Mouse (Mus musculus) kidney, postnatal 4 days (tissue): ENCODE results near the gene Olfr631.
"Not testable (repeated sequence)": the region's sequence is repeated elsewhere in the genome, so short reads cannot be mapped to it uniquely, and the experiment has no call there.

ENCODE experiments used
- DNase-seq, 2 experiments: peaks; one replicate each; pipeline ENCODE4 v3.0.0; 2021; ENCODE audit warnings: mixed read lengths in 2 of 2

The Olfr631 gene

DNA sequence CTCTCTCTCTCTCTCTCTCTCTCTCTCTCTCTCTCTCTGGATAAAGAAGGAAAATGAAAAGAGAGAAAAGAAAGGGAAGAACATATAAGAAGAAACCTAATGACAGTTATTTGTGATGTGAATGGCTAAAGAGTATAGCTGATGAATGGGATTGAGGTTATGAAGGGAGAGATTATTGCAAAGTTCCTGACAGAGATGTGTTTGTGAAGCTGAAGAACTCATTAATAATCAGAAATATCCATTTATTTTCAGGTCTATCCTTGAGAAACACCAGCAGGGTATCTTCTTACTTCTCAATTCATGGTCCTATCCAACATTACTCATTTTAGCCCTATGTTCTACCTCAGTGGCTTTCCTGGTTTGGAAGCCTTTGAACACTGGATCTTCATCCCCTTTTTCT lies at the start of gene Olfr631:
Gene Olfr631 (plus strand): TSS at position 301 of the 400 bp plus-strand sequence.
- DNase-seq = no peak

DNA sequence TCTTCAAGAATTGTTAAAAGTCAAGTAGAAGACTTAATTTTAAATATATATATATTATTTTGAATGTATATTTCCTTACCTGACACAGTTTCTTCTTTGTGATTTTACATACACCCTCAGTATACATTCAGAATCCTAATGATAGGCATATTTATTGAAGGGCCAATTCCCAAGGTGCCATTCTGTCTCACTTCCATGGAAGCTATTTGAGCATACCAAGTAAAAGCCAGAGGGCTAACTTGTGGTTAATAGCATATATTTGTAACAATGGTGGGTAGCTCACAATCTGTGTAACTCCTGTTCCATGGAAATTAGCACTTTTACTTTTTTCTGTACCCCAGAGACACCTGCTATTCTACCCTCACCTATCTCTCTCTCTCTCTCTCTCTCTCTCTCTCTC lies 42.5 kb upstream of the Olfr631 start, which contains the start of gene Olfr66:
Gene Olfr66 (minus strand): TSS at position 101 of the 400 bp plus-strand sequence.
- DNase-seq = no peak

DNA sequence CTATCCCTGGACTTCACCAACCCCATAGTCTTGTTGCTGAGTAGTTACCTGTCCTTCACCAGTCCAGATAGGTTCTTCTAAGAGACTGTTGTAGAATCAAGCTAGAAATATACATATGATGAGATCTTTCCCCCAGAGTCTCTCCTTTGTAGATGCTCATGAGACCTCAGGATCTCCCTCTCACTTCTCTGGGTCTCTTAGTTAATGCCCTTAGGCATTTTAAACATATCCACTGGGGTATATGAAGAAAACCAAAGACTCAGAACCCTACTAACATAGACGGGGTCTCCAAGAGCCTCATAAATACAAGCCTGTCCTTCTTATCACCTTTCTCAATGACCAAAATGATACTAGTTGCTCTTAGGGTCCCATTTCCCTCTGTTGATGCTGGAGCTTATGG lies 34.2 kb upstream of the Olfr631 start, which contains the start of gene Olfr64:
Gene Olfr64 (minus strand): TSS at position 101 of the 400 bp plus-strand sequence.
- no peak for DNase-seq

DNA sequence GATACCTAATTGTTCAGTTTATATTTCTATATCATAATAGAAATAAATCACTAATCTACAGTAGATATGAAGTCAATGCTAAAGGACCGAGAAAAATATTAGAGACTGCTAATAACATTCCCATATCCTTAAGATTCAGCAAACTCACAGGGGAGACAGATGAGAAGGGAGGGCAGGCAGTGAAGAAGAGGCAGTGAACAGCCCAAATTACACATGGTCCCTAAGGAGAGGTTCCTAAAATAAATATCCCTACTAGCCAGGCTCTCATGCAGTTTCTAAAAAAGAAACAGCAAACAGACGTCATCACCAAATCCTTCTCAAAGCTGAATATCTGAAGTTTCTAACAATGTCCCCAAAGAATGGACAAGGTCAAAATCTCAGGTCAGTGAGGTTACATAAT lies 25.4 kb upstream of the Olfr631 start, which contains the start of gene Olfr65:
Gene Olfr65 (plus strand): TSS at position 301 of the 400 bp plus-strand sequence.
- no peak for DNase-seq

DNA sequence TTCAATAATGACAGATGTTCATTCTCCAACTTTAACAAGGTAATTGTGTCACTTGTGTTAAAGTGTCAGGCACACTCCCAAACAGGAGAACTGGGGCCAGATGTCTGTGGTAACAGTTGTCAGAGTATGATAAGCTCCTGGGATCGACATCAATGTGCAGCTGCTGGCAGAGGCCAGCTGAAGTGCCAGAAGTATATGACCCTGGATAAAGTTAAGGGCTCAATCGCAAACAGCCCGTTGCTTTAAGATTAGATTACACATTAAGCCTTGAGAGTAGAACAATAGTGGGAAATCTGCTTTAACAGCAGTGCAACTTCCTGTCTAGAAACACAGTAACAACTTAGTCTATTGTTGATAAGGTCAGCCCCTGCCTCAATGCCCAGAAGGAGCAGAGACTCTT lies 18.6 kb upstream of the Olfr631 start:
- DNase-seq = no peak

DNA sequence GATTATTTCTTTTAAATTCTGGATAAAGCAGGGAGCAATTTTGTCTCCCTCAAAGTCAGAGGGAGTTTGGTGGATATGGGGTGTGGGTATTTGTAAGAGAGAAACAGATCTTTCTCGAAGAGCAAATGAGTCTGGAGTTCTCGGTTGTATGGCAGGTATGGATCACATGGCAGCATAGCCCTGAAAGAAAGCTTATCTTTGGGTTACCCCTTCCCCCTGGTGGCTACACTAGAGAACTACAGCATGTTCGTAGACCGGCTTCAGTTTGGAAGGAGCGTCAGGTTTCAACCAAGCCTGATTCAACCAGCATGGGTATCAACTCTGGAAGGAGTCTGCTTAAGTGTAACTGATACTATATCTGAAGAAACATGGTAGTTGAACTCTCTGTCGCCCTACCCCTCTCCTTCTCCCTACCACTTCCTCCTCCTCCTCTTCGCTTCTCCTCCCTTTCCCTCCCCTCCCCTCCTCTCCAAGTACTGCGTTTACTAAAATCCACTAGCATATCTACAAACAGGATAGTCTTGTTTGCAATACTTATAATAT lies 15.6 kb upstream of the Olfr631 start:
- DNase-seq = no peak

DNA sequence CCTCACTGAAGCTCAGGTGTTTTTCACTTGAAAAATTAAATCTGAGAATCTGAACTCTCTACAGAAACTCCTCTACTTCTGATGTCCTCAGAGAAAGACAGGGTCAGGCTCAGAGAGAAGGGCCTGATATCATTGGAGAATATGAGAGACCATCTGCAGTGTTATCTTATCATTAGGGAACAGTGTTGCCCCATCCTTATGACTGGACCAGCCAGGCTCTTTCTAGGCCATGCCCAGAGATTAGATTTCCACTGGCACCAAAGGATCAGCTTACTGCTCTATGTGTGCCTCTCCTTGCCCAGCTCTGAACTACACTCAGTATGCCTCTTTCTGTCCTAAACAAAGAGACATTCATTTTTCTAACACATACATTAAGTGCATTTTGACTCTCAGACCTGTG lies 13.3 kb upstream of the Olfr631 start:
- no peak for DNase-seq

DNA sequence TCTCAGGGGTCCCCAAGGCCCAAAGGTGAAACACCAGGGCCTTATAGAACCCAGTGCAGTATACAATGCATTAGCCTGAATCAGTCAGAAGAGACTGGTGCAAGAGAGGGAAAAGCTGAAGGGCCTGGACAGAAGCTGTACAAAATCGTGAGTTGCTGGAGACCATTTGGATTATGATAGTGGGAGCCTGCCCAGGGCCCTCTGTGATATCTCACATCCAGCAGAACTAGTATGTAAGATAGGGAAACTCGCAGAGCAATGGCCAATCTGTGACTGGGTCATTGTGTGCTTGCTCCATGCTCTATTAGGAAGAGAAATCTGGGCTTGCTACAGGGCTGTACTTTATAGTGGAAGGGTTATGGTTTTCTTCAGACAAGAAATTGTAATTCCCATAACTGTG lies 5.6 kb downstream of the Olfr631 start, which contains the start of gene Olfr632:
Gene Olfr632 (plus strand): TSS at position 84 of the 400 bp plus-strand sequence.
- DNase-seq = no peak

DNA sequence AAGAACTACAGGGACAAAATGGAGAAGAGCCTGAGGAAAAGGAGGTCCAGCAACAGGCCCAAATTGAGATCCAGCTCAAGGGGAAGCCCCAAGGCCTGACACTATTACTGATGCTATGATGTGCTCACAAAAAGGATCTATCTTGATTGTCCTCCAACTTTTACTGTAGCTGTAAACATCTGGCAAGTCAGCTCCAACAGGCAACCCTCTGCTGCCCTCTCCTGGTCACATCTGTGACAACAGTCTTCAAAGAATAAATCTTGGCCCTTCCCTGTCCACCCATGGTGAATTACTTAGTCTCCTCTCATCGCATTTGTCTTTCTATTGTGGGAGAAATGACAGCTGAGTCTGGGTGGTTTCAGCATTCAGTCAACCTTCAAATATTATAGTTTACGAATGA lies 14.1 kb downstream of the Olfr631 start:
- peak; percentile 53 to 54 for DNase-seq

DNA sequence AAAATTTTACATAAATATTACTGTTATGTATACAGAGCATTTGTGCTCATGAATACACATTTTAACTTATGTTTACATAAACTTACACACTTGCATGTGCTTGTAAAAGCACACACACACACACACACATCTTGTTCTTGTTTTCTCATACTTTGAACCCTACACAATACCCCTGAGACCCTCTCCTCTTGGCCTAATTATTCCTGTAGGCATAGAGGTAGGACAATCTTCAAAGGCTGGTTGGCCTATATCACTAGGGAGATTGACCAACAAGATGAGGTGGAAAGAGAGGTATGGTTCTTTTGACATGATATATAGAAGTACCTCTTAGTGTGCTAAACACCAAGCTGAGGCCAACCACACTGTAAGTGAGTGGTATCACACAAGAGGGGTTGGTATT lies 15.5 kb downstream of the Olfr631 start, which contains the start of gene Olfr633:
Gene Olfr633 (plus strand): TSS at position 301 of the 400 bp plus-strand sequence.
- no peak for DNase-seq

DNA sequence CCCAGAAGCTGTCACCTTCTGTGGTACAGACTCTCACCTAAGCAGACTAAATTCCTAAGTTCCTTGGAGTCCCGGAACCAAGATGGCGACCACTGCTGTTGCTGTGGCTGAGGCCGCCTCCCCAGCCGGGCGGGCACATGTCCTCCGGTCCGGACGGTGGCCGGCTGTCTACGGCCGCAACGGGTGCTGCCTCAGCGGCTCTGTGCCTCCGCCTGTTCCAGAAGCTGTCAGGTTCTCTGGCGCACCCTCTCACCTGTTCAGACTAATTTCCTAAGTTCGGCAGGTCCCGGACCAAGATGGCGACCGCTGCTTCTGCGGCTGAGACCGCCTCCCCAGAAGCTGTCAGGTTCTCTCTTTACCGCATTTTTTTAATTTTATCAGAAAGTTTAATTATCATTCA lies 38.2 kb downstream of the Olfr631 start:
- DNase-seq = not testable (repeated sequence)

DNA sequence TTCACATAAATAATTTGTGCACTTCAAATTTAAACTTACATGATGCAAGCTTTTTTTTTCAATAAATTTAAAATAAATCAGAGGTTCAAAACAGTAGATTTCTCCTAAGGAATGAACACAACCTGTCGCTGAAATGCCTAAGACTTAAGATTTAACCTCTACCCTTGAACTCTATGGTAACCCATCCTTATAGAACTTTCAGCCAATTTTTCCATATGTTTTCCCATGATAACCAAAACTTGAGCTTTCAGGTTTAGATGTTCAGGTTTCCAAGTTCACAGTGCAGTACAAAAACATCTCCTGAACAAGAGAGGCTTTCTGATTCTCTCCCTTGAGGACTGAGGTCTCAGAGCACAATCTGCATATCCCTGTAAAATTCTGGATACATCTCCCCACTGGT lies 42.2 kb downstream of the Olfr631 start, which contains the start of gene Olfr635:
Gene Olfr635 (plus strand): TSS at position 301 of the 400 bp plus-strand sequence.
- DNase-seq = no peak

DNA sequence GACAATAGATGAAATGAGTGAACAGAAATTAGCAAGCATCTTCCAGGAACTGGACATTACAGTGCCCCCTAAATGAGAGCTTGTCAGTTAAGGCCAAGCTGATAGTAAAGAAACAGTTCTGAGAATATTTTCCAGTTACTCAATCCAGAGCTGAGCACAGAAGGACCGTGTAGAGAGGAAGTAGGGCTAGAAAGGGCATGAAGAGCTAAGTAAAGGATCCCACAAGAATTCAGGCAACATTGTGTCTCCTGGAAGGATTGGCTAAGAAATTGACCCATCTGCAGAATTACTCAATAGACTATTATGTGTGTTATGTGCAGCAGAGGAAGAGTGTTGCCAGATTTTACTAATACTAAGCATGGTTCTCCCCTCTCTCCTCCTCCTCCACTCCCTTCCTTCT lies 43.2 kb downstream of the Olfr631 start:
- DNase-seq = no peak
